Comparison of ENCODE assay signal across 8 mouse cellular contexts in genomic region chr12:80115863-80116194, GRCm38 (mm10). TPM values are rescaled to one million over a fixed set of nuclear protein-coding genes. Genes with fewer than 3 reads are reported as not detected.
DNase-seq lines count a peak whose midpoint lies in the region; ATAC-seq and TF ChIP-seq lines count a peak whose summit lies in the region.

No protein-coding gene starts in this region.

- no peaks in the 10 kb centered on the region for H3K27me3 ChIP-seq in heart, embryonic 16.5 days (ENCODE audit: control insufficient read depth, insufficient read depth, low read length)
- H3K27me3 ChIP-seq in hindbrain, embryonic 15.5 days = peaks cover 6% of the 10 kb centered on the region; the same call in 1 of the 2 replicates
- H3K27me3 ChIP-seq in midbrain, embryonic 14.5 days (ENCODE audit: control insufficient read depth, insufficient read depth, low read length) = peaks cover 33% of the 10 kb centered on the region

- H3K9ac ChIP-seq in heart, embryonic 16.5 days (ENCODE audit: low read length) = peak overlapping the region; percentile 84
- peak overlapping the region; percentile 78 for H3K9ac ChIP-seq in hindbrain, embryonic 15.5 days
- H3K9ac ChIP-seq in midbrain, embryonic 14.5 days (replicated peaks; ENCODE audit: low read length) = peak overlapping the region; percentile 88

- ATAC-seq in heart, embryonic 16.5 days (replicated peaks; ENCODE audit: extremely low read depth, insufficient read depth, low FRiP score) = no peak
- no peak; the same call in 1 of the 2 replicates for ATAC-seq in hindbrain, embryonic 15.5 days (ENCODE audit: low FRiP score, low read depth)
- ATAC-seq in midbrain, embryonic 14.5 days (ENCODE audit: low FRiP score, low TSS enrichment) = peak; percentile 53
- no peak for ATAC-seq in erythroid progenitor cell, adult 5-6 weeks (replicated peaks; ENCODE audit: low FRiP score, poor library complexity, severe bottlenecking)

- no peak for TF ChIP-seq POLR2A in bone marrow macrophage, adult 2 months (IDR thresholded peaks at IDR 0.05; ENCODE audit: borderline replicate concordance, low read depth, low read length)

- H3K4me3 ChIP-seq in heart, embryonic 16.5 days (ENCODE audit: low read length) = peak overlapping the region; percentile 70
- H3K4me3 ChIP-seq in bone marrow macrophage, adult 2 months (ENCODE audit: insufficient read depth, low read length) = peak overlapping the region; percentile 91
- peak overlapping the region; percentile 65 for H3K4me3 ChIP-seq in hindbrain, embryonic 15.5 days
- H3K4me3 ChIP-seq in midbrain, embryonic 14.5 days (replicated peaks; ENCODE audit: low read depth, low read length) = peak overlapping the region; percentile 69

- peaks cover 10% of the 10 kb centered on the region; the same call in 1 of the 2 replicates for H3K36me3 ChIP-seq in heart, embryonic 16.5 days (ENCODE audit: control insufficient read depth, insufficient read depth)
- H3K36me3 ChIP-seq in hindbrain, embryonic 15.5 days = peaks cover 3% of the 10 kb centered on the region; the same call in 1 of the 2 replicates
- H3K36me3 ChIP-seq in midbrain, embryonic 14.5 days (ENCODE audit: control insufficient read depth, insufficient read depth, low read length) = no peaks in the 10 kb centered on the region

- no peak for DNase-seq in heart, adult 9 months (ENCODE audit: low spot score in 2 of 2)
- no peak for DNase-seq in midbrain, embryonic 14.5 days
- no peak for DNase-seq in spleen, adult 18-20 months
- no peak for DNase-seq in layer of hippocampus, adult 8-10 months (ENCODE audit: low spot score in 2 of 2)

- peak overlapping the region; percentile 85 for H3K4me2 ChIP-seq in heart, embryonic 16.5 days (ENCODE audit: low read depth, low read length)
- peak overlapping the region; percentile 90 for H3K4me2 ChIP-seq in hindbrain, embryonic 15.5 days
- peak overlapping the region; percentile 95 for H3K4me2 ChIP-seq in midbrain, embryonic 14.5 days (ENCODE audit: low read length)

- peak overlapping the region; percentile 100 for H3K27ac ChIP-seq in heart, embryonic 16.5 days (ENCODE audit: low read length)
- peak overlapping the region; percentile 78 for H3K27ac ChIP-seq in bone marrow macrophage, adult 2 months (ENCODE audit: insufficient read depth, low read depth, low read length)
- peak overlapping the region; percentile 87 for H3K27ac ChIP-seq in hindbrain, embryonic 15.5 days (replicated peaks)
- H3K27ac ChIP-seq in midbrain, embryonic 14.5 days (replicated peaks; ENCODE audit: low read depth, low read length) = peak overlapping the region; percentile 87

- TF ChIP-seq CTCF in bone marrow macrophage, adult 2 months (IDR thresholded peaks at IDR 0.05; ENCODE audit: low read depth, low read length) = no peak

- under 1% methylated on average over 28 of the region's 30 CpGs for WGBS in heart, embryonic 16.5 days
- under 1% methylated on average over 29 of the region's 30 CpGs for WGBS in hindbrain, embryonic 15.5 days
- 0% methylated on average over 30 of the region's 30 CpGs for WGBS in midbrain, embryonic 14.5 days

- no peaks in the 10 kb centered on the region for H3K9me3 ChIP-seq in heart, embryonic 16.5 days (replicated peaks; ENCODE audit: control insufficient read depth, low read length)
- no peaks in the 10 kb centered on the region for H3K9me3 ChIP-seq in hindbrain, embryonic 15.5 days
- H3K9me3 ChIP-seq in midbrain, embryonic 14.5 days (ENCODE audit: control insufficient read depth, low read length) = no peaks in the 10 kb centered on the region

- peaks cover 11% of the 10 kb centered on the region for H3K4me1 ChIP-seq in heart, embryonic 16.5 days (ENCODE audit: control insufficient read depth, insufficient read depth, low read length)
- peaks cover 6% of the 10 kb centered on the region for H3K4me1 ChIP-seq in bone marrow macrophage, adult 2 months (ENCODE audit: control insufficient read depth, insufficient read depth, low read length)
- peaks cover 26% of the 10 kb centered on the region for H3K4me1 ChIP-seq in hindbrain, embryonic 15.5 days (replicated peaks)
- peaks cover 14% of the 10 kb centered on the region for H3K4me1 ChIP-seq in midbrain, embryonic 14.5 days (ENCODE audit: control insufficient read depth, insufficient read depth, low read length)

RNA-seq across cellular contexts. Expression of gene Zfp36l1, which starts 3.0 kb away (rescaled TPM):
- 85.5 and 90.1 TPM in 2 replicates for polyA plus RNA-seq in heart, embryonic 16.5 days (2015; fragmentation: Nextera tagmentation; extraction: Ambion mirVana)
- 265 and 268 TPM in 2 replicates for polyA plus RNA-seq in bone marrow macrophage, adult 2 months (2012; ENCODE audit: insufficient read depth, insufficient read length, missing spikeins)
- polyA plus RNA-seq in hindbrain, embryonic 15.5 days (2015; fragmentation: Nextera tagmentation; extraction: Ambion mirVana) = 46.1 and 55.4 TPM in 2 replicates
- polyA plus RNA-seq in midbrain, embryonic 14.5 days (2014; fragmentation: Nextera tagmentation; extraction: Ambion mirVana) = 32.3 and 52.3 TPM in 2 replicates
- 10 to 100 TPM; 35.0 to 47.6 (median 42.9) TPM for total RNA-seq in layer of hippocampus, adult 8-10 months (2022)
- total RNA-seq in erythroid progenitor cell, adult 5-6 weeks (2015; ENCODE audit: low replicate concordance) = 52.0 and 100 TPM in 2 replicates
- 5.8 and 9.2 TPM in 2 replicates for total RNA-seq in erythroid progenitor cell, adult 5-6 weeks (2017; ENCODE audit: low replicate concordance)
